23 mouse cellular contexts compared by ENCODE assay signal in the genomic region with DNA sequence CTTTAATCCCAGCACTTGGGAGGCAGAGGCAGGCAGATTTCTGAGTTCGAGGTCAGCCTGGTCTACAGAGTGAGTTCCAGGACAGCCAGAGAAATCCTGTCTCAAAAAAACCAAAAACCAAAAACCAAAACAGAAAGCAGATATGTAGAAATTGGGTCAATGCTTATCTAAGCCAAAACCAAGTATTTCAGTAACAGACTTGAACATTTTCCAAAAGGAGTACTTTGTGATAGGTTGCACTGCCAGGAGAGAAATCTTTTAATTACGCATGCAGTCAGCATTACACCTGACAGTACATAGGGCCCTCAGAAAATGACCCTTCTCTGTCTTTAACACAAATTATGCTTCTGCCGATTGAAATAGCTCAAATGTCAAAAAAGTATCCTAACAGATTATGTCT. TPM values are rescaled to one million over a fixed set of nuclear protein-coding genes. Genes with fewer than 3 reads are reported as not detected.
DNase-seq lines count a peak whose midpoint lies in the region; ATAC-seq and TF ChIP-seq lines count a peak whose summit lies in the region.
"Had no signal": no experiment of that assay in that cellular context is flagged by ENCODE, and none has a peak within 500 bp of the region (broad histone marks: within the 10 kb centered on the region; RNA-seq: fewer than 3 reads in every experiment).

No protein-coding gene starts in this region.

- H3K27me3 ChIP-seq in liver, adult 2 months (ENCODE audit: control insufficient read depth, insufficient read depth, low read length), result no peaks in the 10 kb centered on the region
- H3K27me3 ChIP-seq in liver, embryonic 12.5 days (replicated peaks), result no peaks in the 10 kb centered on the region
- no peaks in the 10 kb centered on the region for H3K27me3 ChIP-seq in liver, embryonic 11.5 days (replicated peaks; ENCODE audit: control insufficient read depth, insufficient read depth, low read length)
- no peaks in the 10 kb centered on the region for H3K27me3 ChIP-seq in liver, embryonic 15.5 days
- H3K27me3 ChIP-seq in liver, postnatal 0 days (ENCODE audit: insufficient read depth, low read length), result no peaks in the 10 kb centered on the region
- H3K27me3 ChIP-seq: CH12.LX, Patski had no signal

- peaks cover 4% of the 10 kb centered on the region; the same call in 1 of the 2 replicates for H3K36me3 ChIP-seq in liver, adult 2 months (ENCODE audit: control insufficient read depth, insufficient read depth, low read length)
- peaks cover 85% of the 10 kb centered on the region for H3K36me3 ChIP-seq in liver, embryonic 12.5 days
- peaks cover 46% of the 10 kb centered on the region for H3K36me3 ChIP-seq in liver, embryonic 11.5 days (ENCODE audit: control insufficient read depth, insufficient read depth, low read length)
- peaks cover 84% of the 10 kb centered on the region for H3K36me3 ChIP-seq in liver, embryonic 15.5 days (replicated peaks)
- H3K36me3 ChIP-seq in liver, postnatal 0 days (replicated peaks; ENCODE audit: insufficient read depth, low read length), result peaks cover 62% of the 10 kb centered on the region

- no peak overlapping the region for H3K9ac ChIP-seq in liver, adult 2 months (ENCODE audit: low read depth, low read length)
- H3K9ac ChIP-seq in liver, embryonic 12.5 days, result no peak overlapping the region
- H3K9ac ChIP-seq in liver, embryonic 11.5 days (ENCODE audit: low read depth, low read length), result no peak overlapping the region
- peak overlapping the region; percentile 15; the same call in 1 of the 2 replicates for H3K9ac ChIP-seq in liver, embryonic 15.5 days
- no peak overlapping the region for H3K9ac ChIP-seq in liver, postnatal 0 days (replicated peaks)

- H3K4me2 ChIP-seq in liver, embryonic 12.5 days, result peak overlapping the region; percentile 15; the same call in 1 of the 2 replicates
- H3K4me2 ChIP-seq in liver, embryonic 11.5 days, result no peak overlapping the region
- H3K4me2 ChIP-seq in liver, embryonic 15.5 days, result peak overlapping the region; percentile 13; the same call in 1 of the 2 replicates
- no peak overlapping the region for H3K4me2 ChIP-seq in liver, postnatal 0 days (ENCODE audit: low read depth, low read length)

- no peak overlapping the region for H3K4me3 ChIP-seq in liver, adult 2 months (ENCODE audit: insufficient read depth, low read depth, low read length)
- H3K4me3 ChIP-seq in liver, embryonic 12.5 days, result no peak overlapping the region
- no peak overlapping the region for H3K4me3 ChIP-seq in liver, embryonic 11.5 days (ENCODE audit: low read depth, low read length)
- no peak overlapping the region for H3K4me3 ChIP-seq in liver, embryonic 15.5 days (replicated peaks)
- H3K4me3 ChIP-seq in liver, postnatal 0 days (ENCODE audit: low read depth, low read length), result no peak overlapping the region

- H3K9me3 ChIP-seq in liver, embryonic 12.5 days (replicated peaks), result no peaks in the 10 kb centered on the region
- no peaks in the 10 kb centered on the region for H3K9me3 ChIP-seq in liver, embryonic 11.5 days (ENCODE audit: control insufficient read depth, low read length)
- H3K9me3 ChIP-seq in liver, embryonic 15.5 days (replicated peaks), result no peaks in the 10 kb centered on the region
- no peaks in the 10 kb centered on the region for H3K9me3 ChIP-seq in liver, postnatal 0 days (ENCODE audit: low read length)
- H3K9me3 ChIP-seq: G1E had no signal

- TF ChIP-seq CTCF in liver, adult 2 months (IDR thresholded peaks at IDR 0.05; ENCODE audit: low read depth, low read length), result no peak
- TF ChIP-seq CTCF in liver, postnatal 0 days (IDR thresholded peaks at IDR 0.05; ENCODE audit: low read depth), result no peak

- H3K79me2 ChIP-seq in liver, adult 2 months (ENCODE audit: control insufficient read depth, insufficient read depth, low read length), result no peaks in the 10 kb centered on the region

- H3K27ac ChIP-seq in liver, adult 2 months (replicated peaks; ENCODE audit: insufficient read depth, low read depth, low read length), result peak overlapping the region; percentile 27
- no peak overlapping the region for H3K27ac ChIP-seq in liver, embryonic 12.5 days
- no peak overlapping the region for H3K27ac ChIP-seq in liver, embryonic 11.5 days (ENCODE audit: low read depth, low read length)
- H3K27ac ChIP-seq in liver, embryonic 15.5 days (replicated peaks), result 0 out of 2 replicates have a peak overlapping the region, but pooled peaks have one; percentile 24
- no peak overlapping the region for H3K27ac ChIP-seq in liver, postnatal 0 days (ENCODE audit: low read depth)

- WGBS in liver, adult 2 months, result 25% methylated on average over 3 of the region's 3 CpGs
- WGBS in liver, embryonic 12.5 days (ENCODE audit: insufficient replicate concordance), result 84% methylated on average over 3 of the region's 3 CpGs
- 82% methylated on average over 3 of the region's 3 CpGs for WGBS in liver, embryonic 11.5 days
- WGBS in liver, embryonic 15.5 days (ENCODE audit: insufficient replicate concordance), result 77% methylated on average over 3 of the region's 3 CpGs
- 89% methylated on average over 3 of the region's 3 CpGs for WGBS in liver, postnatal 0 days (ENCODE audit: insufficient replicate concordance)

- peaks cover 20% of the 10 kb centered on the region for H3K4me1 ChIP-seq in liver, adult 2 months (ENCODE audit: control insufficient read depth, insufficient read depth, low read length)
- peaks cover 25% of the 10 kb centered on the region for H3K4me1 ChIP-seq in liver, embryonic 12.5 days
- no peaks in the 10 kb centered on the region; the same call in 1 of the 2 replicates for H3K4me1 ChIP-seq in liver, embryonic 11.5 days (replicated peaks; ENCODE audit: control insufficient read depth, insufficient read depth, low read length)
- peaks cover 23% of the 10 kb centered on the region for H3K4me1 ChIP-seq in liver, embryonic 15.5 days (replicated peaks)
- peaks cover 2% of the 10 kb centered on the region; the same call in 1 of the 2 replicates for H3K4me1 ChIP-seq in liver, postnatal 0 days (ENCODE audit: insufficient read depth)

- TF ChIP-seq POLR2A in liver, adult 2 months (IDR thresholded peaks at IDR 0.05; ENCODE audit: extremely low read depth, insufficient read depth, low read length), result no peak

- TF ChIP-seq EP300 in liver, postnatal 0 days (IDR thresholded peaks at IDR 0.05; ENCODE audit: low read depth), result no peak

- no peak for ATAC-seq in liver, embryonic 12.5 days
- no peak for ATAC-seq in liver, embryonic 11.5 days (replicated peaks; ENCODE audit: low FRiP score)
- no peak for ATAC-seq in liver, embryonic 15.5 days (ENCODE audit: insufficient read depth)
- no peak for ATAC-seq in liver, postnatal 0 days
- ATAC-seq: activated CD4-positive, CD25-positive, alpha-beta regulatory T cell, adult 4 months; CD4-positive, CD25-positive, alpha-beta regulatory T cell, adult 4 months; Patski had no signal

- DNase-seq in liver, adult 2 months (ENCODE audit: extremely low read depth, low read depth, low spot score), result peak; percentile 91
- DNase-seq in liver (no peak), adipocyte (ENCODE audit: low spot score) (peak; percentile 29)
- DNase-seq in liver, embryonic 11.5 days (ENCODE audit: low spot score), result no peak
- DNase-seq in liver, postnatal 0 days, result no peak
- no peak for DNase-seq in urinary bladder, postnatal 4 days (ENCODE audit: low spot score in 2 of 2)
- DNase-seq: adrenal gland, adult 8-10 months; adrenal gland, postnatal 10 days; adrenal gland, postnatal 25 days; B cell, adult 2 months; cerebellum, adult 11 months; cerebellum, adult 11-12 months; cerebellum, adult 18-20 months had no signal

RNA-seq across cellular contexts. Expression of gene Szt2, which starts 7.7 kb away (rescaled TPM):
- total RNA-seq in liver, adult 2 months (2014; rRNA removed), result 3.0 and 5.2 TPM in 2 replicates
- polyA plus RNA-seq in liver, adult 2 months (2012; rRNA removed), result 8.8 and 11.9 TPM in 2 replicates
- 4.8 and 4.9 TPM in 2 replicates for polyA plus RNA-seq in liver, embryonic 12.5 days (2016; fragmentation: Nextera tagmentation; extraction: Ambion mirVana)
- 7.5 and 10.4 TPM in 2 replicates for polyA plus RNA-seq in liver, embryonic 11.5 days (2014; fragmentation: Nextera tagmentation; extraction: Ambion mirVana)
- polyA plus RNA-seq in liver, embryonic 15.5 days (2015; fragmentation: Nextera tagmentation; extraction: Ambion mirVana), result 2.4 and 2.5 TPM in 2 replicates
- polyA plus RNA-seq in liver, postnatal 0 days (2015; fragmentation: Nextera tagmentation; extraction: Ambion mirVana), result 1.2 and 1.9 TPM in 2 replicates

RNA-seq across cellular contexts. Expression of gene Med8, which starts 7.7 kb away (rescaled TPM):
- 37.0 and 40.3 TPM in 2 replicates for total RNA-seq in liver, adult 2 months (2014; rRNA removed)
- 25.5 and 31.3 TPM in 2 replicates for polyA plus RNA-seq in liver, adult 2 months (2012; rRNA removed)
- polyA plus RNA-seq in liver, embryonic 12.5 days (2016; fragmentation: Nextera tagmentation; extraction: Ambion mirVana), result 105 and 109 TPM in 2 replicates
- 141 and 149 TPM in 2 replicates for polyA plus RNA-seq in liver, embryonic 11.5 days (2014; fragmentation: Nextera tagmentation; extraction: Ambion mirVana)
- 65.5 and 73.5 TPM in 2 replicates for polyA plus RNA-seq in liver, embryonic 15.5 days (2015; fragmentation: Nextera tagmentation; extraction: Ambion mirVana)
- polyA plus RNA-seq in liver, postnatal 0 days (2015; fragmentation: Nextera tagmentation; extraction: Ambion mirVana), result 55.2 and 59.7 TPM in 2 replicates

RNA-seq across cellular contexts. Expression of gene Elovl1, which starts 26.5 kb away (rescaled TPM):
- 16.9 and 23.1 TPM in 2 replicates for total RNA-seq in liver, adult 2 months (2014; rRNA removed)
- 132 and 135 TPM in 2 replicates for polyA plus RNA-seq in liver, adult 2 months (2012; rRNA removed)
- 117 and 127 TPM in 2 replicates for polyA plus RNA-seq in liver, embryonic 12.5 days (2016; fragmentation: Nextera tagmentation; extraction: Ambion mirVana)
- polyA plus RNA-seq in liver, embryonic 11.5 days (2014; fragmentation: Nextera tagmentation; extraction: Ambion mirVana), result 153 and 161 TPM in 2 replicates
- 83.4 and 93.5 TPM in 2 replicates for polyA plus RNA-seq in liver, embryonic 15.5 days (2015; fragmentation: Nextera tagmentation; extraction: Ambion mirVana)
- polyA plus RNA-seq in liver, postnatal 0 days (2015; fragmentation: Nextera tagmentation; extraction: Ambion mirVana), result 48.4 and 51.5 TPM in 2 replicates

RNA-seq across cellular contexts. Expression of gene Cdc20, which starts 35.7 kb away (rescaled TPM):
- 0.46 and 5.4 TPM in 2 replicates for total RNA-seq in liver, adult 2 months (2014; rRNA removed)
- polyA plus RNA-seq in liver, adult 2 months (2012; rRNA removed), result 0.59 and 0.93 TPM in 2 replicates
- polyA plus RNA-seq in liver, embryonic 12.5 days (2016; fragmentation: Nextera tagmentation; extraction: Ambion mirVana), result 240 and 250 TPM in 2 replicates
- polyA plus RNA-seq in liver, embryonic 11.5 days (2014; fragmentation: Nextera tagmentation; extraction: Ambion mirVana), result 315 and 340 TPM in 2 replicates
- polyA plus RNA-seq in liver, embryonic 15.5 days (2015; fragmentation: Nextera tagmentation; extraction: Ambion mirVana), result 170 and 187 TPM in 2 replicates
- 53.9 and 63.0 TPM in 2 replicates for polyA plus RNA-seq in liver, postnatal 0 days (2015; fragmentation: Nextera tagmentation; extraction: Ambion mirVana)

RNA-seq across cellular contexts. Expression of gene Mpl, which starts 55.9 kb away (rescaled TPM):
- total RNA-seq in liver, adult 2 months (2014; rRNA removed), result not detected in 2 replicates
- not detected in 2 replicates for polyA plus RNA-seq in liver, adult 2 months (2012; rRNA removed)
- polyA plus RNA-seq in liver, embryonic 12.5 days (2016; fragmentation: Nextera tagmentation; extraction: Ambion mirVana), result 17.4 and 19.4 TPM in 2 replicates
- polyA plus RNA-seq in liver, embryonic 11.5 days (2014; fragmentation: Nextera tagmentation; extraction: Ambion mirVana), result 32.7 and 35.9 TPM in 2 replicates
- polyA plus RNA-seq in liver, embryonic 15.5 days (2015; fragmentation: Nextera tagmentation; extraction: Ambion mirVana), result 6.3 and 7.3 TPM in 2 replicates
- 9.0 and 9.3 TPM in 2 replicates for polyA plus RNA-seq in liver, postnatal 0 days (2015; fragmentation: Nextera tagmentation; extraction: Ambion mirVana)
- total RNA-seq: adrenal gland, postnatal 25 days; CH12.LX; ES-E14 had no signal
- polyA plus RNA-seq: activated CD4-positive, CD25-positive, alpha-beta regulatory T cell, adult 4 months; adrenal gland, adult 2 months; C2C12; CD4-positive, CD25-positive, alpha-beta regulatory T cell, adult 4 months; Patski had no signal

Comparison
In these comparisons a context has a peak if more than half of its experiments do, and no peak if none do; other contexts are left out.
1. DNase-seq: peak in liver, adult 2 months (single experiment) and adipocyte (single experiment); none in liver (single experiment), liver, embryonic 11.5 days (single experiment), liver, postnatal 0 days (single experiment) and urinary bladder, postnatal 4 days (0 of 2).
2. H3K27ac ChIP-seq: peak in liver, adult 2 months (single experiment) and liver, embryonic 15.5 days (single experiment); none in liver, embryonic 12.5 days (single experiment), liver, embryonic 11.5 days (single experiment) and liver, postnatal 0 days (single experiment).
3. H3K4me2 ChIP-seq: peak in liver, embryonic 12.5 days (single experiment) and liver, embryonic 15.5 days (single experiment); none in liver, embryonic 11.5 days (single experiment) and liver, postnatal 0 days (single experiment).